Mouse (Mus musculus) thymus, adult 2 months (tissue): Measurements from ENCODE around the gene Olfr211. TPM values are rescaled to one million over a fixed set of nuclear protein-coding genes. Genes with fewer than 3 reads are reported as not detected.

ENCODE experiments used
- DNase-seq: peaks from one replicate; pipeline ENCODE4 v3.0.0; 2021
- H3K27ac ChIP-seq: fragments of 200-500 bp; 2 replicates; pipeline ENCODE4 v1.5.1; 2012; ENCODE audit warnings: low read length, control low read depth; ENCODE audit not compliant: control insufficient read depth, insufficient read depth
- H3K27me3 ChIP-seq: fragments of 200-500 bp; 2 replicates; pipeline ENCODE4 v1.6.1; 2012; ENCODE audit warnings: mild to moderate bottlenecking, low read length, moderate library complexity, mixed read lengths; ENCODE audit not compliant: control insufficient read depth, insufficient read depth
- H3K36me3 ChIP-seq: fragments of 200-500 bp; 2 replicates; pipeline ENCODE4 v1.6.1; 2012; ENCODE audit warnings: mild to moderate bottlenecking, low read length, moderate library complexity; ENCODE audit not compliant: control insufficient read depth, insufficient read depth
- H3K4me1 ChIP-seq: fragments of 200-500 bp; replicated peaks from 2 replicates; pipeline ENCODE4 v1.6.1; 2012; ENCODE audit warnings: low read length; ENCODE audit not compliant: control insufficient read depth, insufficient read depth
- H3K4me3 ChIP-seq: fragments of 200-500 bp; 2 replicates; pipeline ENCODE4 v1.5.1; 2012; ENCODE audit warnings: mild to moderate bottlenecking, low read length, control low read depth, moderate library complexity; ENCODE audit not compliant: control insufficient read depth, insufficient read depth
- CTCF ChIP-seq: fragments of 200-500 bp; IDR thresholded peaks from 2 replicates; pipeline ENCODE4 v1.5.1; 2012; ENCODE audit warnings: mild to moderate bottlenecking, control low read depth, low read length, moderate library complexity, borderline replicate concordance; ENCODE audit not compliant: control insufficient read depth, poor library complexity, insufficient read depth; ENCODE audit errors: extremely low read depth
- POLR2A ChIP-seq: fragments of 200-500 bp; IDR thresholded peaks from 2 replicates; pipeline ENCODE4 v1.6.1; 2012; ENCODE audit warnings: mild to moderate bottlenecking, low read length, control low read depth, moderate library complexity; ENCODE audit not compliant: control insufficient read depth, poor library complexity, insufficient read depth; ENCODE audit errors: extremely low read depth
- WGBS: fragments of 180-500 bp; shearing (Covaris S2); methylation state at CpG from one replicate; pipeline ENCODE4 v1.1.7; 2018; 5-methylcytosine and 5-hydroxymethylcytosine counted together
- polyA plus RNA-seq: library from polyadenylated mRNA; depleted of rRNA; stranded (reverse); fragments of >200 nt; gene quantifications from 2 replicates; pipeline ENCODE4 v1.2.3, GENCODE M21; 2012

Gene Olfr211
- polyA plus RNA-seq, 1 experiment = not detected

DNA sequence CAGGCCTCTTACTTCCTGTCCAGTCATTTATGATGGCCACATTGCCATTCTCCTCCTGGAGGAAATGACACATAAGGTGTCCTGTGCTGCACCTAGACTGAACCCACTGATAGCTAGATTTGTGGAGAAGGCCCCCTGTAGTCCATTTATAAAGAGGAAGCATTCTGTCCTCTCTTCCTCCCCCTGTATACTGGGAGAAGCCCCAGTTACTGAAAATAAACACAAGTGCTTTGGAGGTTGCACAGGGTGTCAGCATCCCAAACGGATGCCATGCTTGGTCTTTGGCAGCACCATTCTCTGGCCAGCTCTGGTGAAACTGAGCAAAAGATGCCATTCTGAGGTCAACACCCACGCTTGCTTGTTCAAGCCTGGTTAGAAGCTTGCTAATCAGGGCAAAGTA is 29.7 kb upstream of the Olfr211 start:
- Histone ChIP-seq H3K36me3 (no peaks in the 10 kb centered on the region), H3K4me1 (peaks cover 4% of the 10 kb centered on the region; the same call in 1 of the 2 replicates), H3K27ac (no peak overlapping the region), H3K4me3 (no peak overlapping the region), H3K27me3 (no peaks in the 10 kb centered on the region; the same call in 1 of the 2 replicates)
- no peak for DNase-seq
- WGBS = 83% methylated on average over 2 of the region's 2 CpGs
- TF ChIP-seq CTCF (no peak), POLR2A (no peak)

DNA sequence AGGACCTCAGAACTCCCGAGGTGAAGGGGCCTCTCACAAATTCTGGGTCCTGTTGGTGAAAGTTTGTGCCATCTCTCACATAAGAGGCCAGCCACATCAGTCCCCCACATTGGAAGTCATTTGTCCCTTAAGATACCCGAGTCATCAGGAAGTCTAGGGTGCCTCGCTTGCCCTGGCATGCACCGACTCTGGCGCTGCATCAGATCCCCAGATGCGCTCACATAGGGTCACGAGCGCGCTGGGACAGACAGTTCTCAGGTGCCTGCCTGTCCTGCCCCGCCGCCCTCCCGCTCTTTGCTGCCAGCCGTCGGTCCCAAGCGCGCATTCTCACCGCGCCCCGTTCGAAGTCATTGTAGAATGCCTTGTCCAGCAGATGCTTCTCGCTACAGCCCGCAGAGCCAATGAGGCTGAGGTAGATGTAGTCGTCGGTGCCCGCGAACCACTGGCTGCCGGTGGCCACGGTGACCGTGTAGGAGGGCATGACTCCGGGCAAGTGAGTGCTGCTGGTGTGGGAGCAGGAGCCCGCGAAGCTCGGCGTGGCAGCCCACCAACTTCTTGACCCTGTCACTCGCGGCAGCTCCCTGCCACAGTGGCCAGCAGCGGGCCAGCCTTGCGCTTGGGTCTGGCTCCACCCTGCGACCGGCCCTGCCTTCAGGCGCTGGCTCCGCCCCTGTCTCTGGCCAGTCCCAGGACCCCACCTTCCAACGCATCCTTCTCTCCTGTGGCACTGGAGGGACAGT is 28.2 kb upstream of the Olfr211 start, which contains the start of gene Alox5:
Alox5 (minus strand) TSS at position 635 of the 740 bp plus-strand sequence.
- Histone ChIP-seq H3K27ac (no peak within 1 kb of the TSS), H3K4me1 (peaks cover 4% of the 10 kb centered on the region; the same call in 1 of the 2 replicates), H3K36me3 (no peaks in the 10 kb centered on the region), H3K27me3 (no peaks in the 10 kb centered on the region; the same call in 1 of the 2 replicates), H3K4me3 (no peak within 1 kb of the TSS)
- TF ChIP-seq POLR2A = no peak
- TF ChIP-seq CTCF = no peak
- WGBS = 12% methylated on average over 43 of the region's 43 CpGs
- no peak for DNase-seq

DNA sequence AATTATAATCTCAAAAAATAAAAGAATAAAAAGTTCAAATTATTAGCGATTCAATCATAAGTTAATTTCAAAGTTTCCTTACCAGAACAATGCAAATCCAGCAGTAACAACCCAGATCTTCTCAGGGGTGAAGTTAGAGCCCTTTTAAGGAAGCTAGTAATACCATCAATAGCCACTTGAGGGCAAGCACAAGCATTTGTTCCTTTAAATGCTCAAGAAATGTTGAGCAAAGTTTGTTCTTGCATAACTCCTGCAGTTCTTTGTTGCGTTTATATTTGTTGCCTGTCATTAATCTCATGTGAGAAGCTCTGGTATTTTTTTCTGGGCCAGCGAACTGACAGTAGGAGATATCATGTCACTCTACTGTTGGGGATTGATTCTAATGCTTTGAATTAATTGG is 20.8 kb upstream of the Olfr211 start:
- no peak overlapping the region for H3K27ac ChIP-seq
- H3K4me1 ChIP-seq = no peaks in the 10 kb centered on the region
- H3K4me3 ChIP-seq = no peak overlapping the region
- 28% methylated on average over 3 of the region's 3 CpGs for WGBS
- no peak for DNase-seq
- H3K36me3 ChIP-seq = no peaks in the 10 kb centered on the region
- TF ChIP-seq CTCF = no peak
- TF ChIP-seq POLR2A = no peak
- no peaks in the 10 kb centered on the region for H3K27me3 ChIP-seq

DNA sequence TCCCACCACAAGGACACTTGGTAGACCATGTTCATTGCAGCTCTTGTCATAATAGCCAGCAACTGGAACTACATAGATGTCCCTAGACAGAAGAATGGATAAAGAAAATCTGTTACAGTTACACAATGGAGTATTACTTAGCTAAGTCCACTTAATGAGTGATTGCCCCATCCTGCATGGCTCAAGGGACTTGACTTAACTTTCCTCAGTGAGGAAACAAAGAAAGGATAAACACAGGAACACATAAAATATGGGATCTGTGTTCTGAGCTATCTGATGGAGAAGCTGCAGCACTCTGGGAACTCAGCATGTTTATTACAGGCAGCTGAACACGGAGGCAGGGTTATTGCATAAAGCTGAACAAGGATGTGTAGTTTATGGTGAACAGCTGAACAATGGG is 3.8 kb upstream of the Olfr211 start:
- DNase-seq = no peak
- no peaks in the 10 kb centered on the region for H3K36me3 ChIP-seq
- H3K27ac ChIP-seq = no peak overlapping the region
- H3K4me1 ChIP-seq = no peaks in the 10 kb centered on the region
- 67% methylated on average over 1 of the region's 1 CpGs for WGBS
- no peak overlapping the region for H3K4me3 ChIP-seq
- no peaks in the 10 kb centered on the region for H3K27me3 ChIP-seq
- TF ChIP-seq POLR2A = no peak
- TF ChIP-seq CTCF = no peak

DNA sequence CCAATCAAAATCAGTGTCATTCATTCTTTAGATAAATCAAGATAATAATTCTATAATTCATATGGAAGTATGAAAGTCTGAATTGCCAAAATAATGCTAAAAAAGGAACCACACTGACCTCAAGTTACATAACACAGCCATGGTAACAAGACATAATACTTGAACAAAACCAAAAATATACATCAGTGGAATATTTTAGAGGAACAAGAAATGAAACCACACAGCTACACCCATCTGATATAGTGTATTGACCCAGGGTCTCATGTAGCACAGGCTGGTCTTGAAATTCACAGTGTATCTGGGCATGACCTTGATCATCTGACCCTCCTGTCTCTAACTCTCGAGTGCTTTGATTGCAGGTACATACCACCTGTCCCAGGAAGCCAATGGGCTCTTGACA is 2.1 kb upstream of the Olfr211 start:
- Histone ChIP-seq H3K36me3 (no peaks in the 10 kb centered on the region), H3K27ac (no peak overlapping the region), H3K27me3 (no peaks in the 10 kb centered on the region), H3K4me3 (no peak overlapping the region), H3K4me1 (no peaks in the 10 kb centered on the region)
- DNase-seq = no peak
- WGBS = 78% methylated on average over 1 of the region's 1 CpGs
- no peak for TF ChIP-seq POLR2A
- no peak for TF ChIP-seq CTCF

DNA sequence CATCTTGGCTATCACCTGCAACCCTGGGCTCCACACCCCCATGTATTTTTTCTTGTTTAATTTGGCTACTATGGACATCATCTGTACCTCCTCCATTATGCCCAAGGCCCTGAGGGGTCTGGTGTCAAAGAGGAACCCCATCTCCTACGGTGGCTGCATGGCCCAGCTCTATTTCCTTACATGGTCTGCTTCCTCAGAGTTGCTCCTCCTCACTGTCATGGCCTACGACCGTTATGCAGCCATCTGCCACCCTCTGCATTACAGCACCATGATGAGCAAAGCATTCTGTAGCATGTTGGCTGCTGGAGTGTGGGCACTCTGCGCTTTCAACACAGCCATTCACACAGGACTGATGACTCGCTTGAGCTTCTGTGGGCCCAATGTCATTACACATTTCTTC is 4.9 kb downstream of the Olfr211 start:
- WGBS = 82% methylated on average over 5 of the region's 5 CpGs
- Histone ChIP-seq H3K4me1 (no peaks in the 10 kb centered on the region), H3K36me3 (no peaks in the 10 kb centered on the region), H3K4me3 (no peak overlapping the region), H3K27ac (no peak overlapping the region), H3K27me3 (no peaks in the 10 kb centered on the region)
- DNase-seq = no peak
- TF ChIP-seq CTCF (no peak), POLR2A (no peak)
